Mouse (Mus musculus) forebrain, embryonic 10.5 days (tissue): Measurements from ENCODE around the gene Otud7a. TPM values are rescaled to one million over a fixed set of nuclear protein-coding genes. Genes with fewer than 3 reads are reported as not detected.
A peak's percentile ranks its signal among the peaks of the same experiment; 100 is the strongest.

Experiments
- DNase-seq: peaks from one replicate; pipeline ENCODE4 v3.0.0-alpha.2; 2017; ENCODE audit warnings: low spot score; ENCODE audit errors: extremely low spot score
- H3K27ac ChIP-seq: fragments of 300-500 bp; sonication (generic); 2 replicates; pipeline ENCODE4 v1.5.1; 2016; ENCODE audit warnings: mild to moderate bottlenecking
- H3K27me3 ChIP-seq: fragments of 300-500 bp; sonication (generic); 2 replicates; pipeline ENCODE4 v1.6.1; 2016; ENCODE audit warnings: mild to moderate bottlenecking; ENCODE audit not compliant: poor library complexity, severe bottlenecking
- H3K36me3 ChIP-seq: fragments of 300-500 bp; sonication (generic); replicated peaks from 2 replicates; pipeline ENCODE4 v1.6.1; 2016; ENCODE audit warnings: mild to moderate bottlenecking, moderate library complexity
- H3K4me1 ChIP-seq: fragments of 300-500 bp; sonication (generic); 2 replicates; pipeline ENCODE4 v1.6.1; 2016
- H3K4me3 ChIP-seq: fragments of 300-500 bp; sonication (generic); 2 replicates; pipeline ENCODE4 v1.5.1; 2016; ENCODE audit warnings: mild to moderate bottlenecking, moderate library complexity
- H3K9me3 ChIP-seq: fragments of 300-500 bp; sonication (generic); 2 replicates; pipeline ENCODE4 v1.6.1; 2016; ENCODE audit warnings: mild to moderate bottlenecking, moderate library complexity
- WGBS: fragments of 180-500 bp; shearing (Covaris S2); methylation state at CpG from one replicate; pipeline ENCODE4 v1.1.7; 2016; 5-methylcytosine and 5-hydroxymethylcytosine counted together
- polyA plus RNA-seq: library from polyadenylated mRNA; unstranded; fragments of >200 nt; fragmentation: Nextera tagmentation; extraction: Ambion mirVana; gene quantifications from 2 replicates; pipeline ENCODE4 v1.2.1, GENCODE M21; 2016

Otud7a gene
- polyA plus RNA-seq = 0.61 and 1.2 TPM in 2 replicates

DNA sequence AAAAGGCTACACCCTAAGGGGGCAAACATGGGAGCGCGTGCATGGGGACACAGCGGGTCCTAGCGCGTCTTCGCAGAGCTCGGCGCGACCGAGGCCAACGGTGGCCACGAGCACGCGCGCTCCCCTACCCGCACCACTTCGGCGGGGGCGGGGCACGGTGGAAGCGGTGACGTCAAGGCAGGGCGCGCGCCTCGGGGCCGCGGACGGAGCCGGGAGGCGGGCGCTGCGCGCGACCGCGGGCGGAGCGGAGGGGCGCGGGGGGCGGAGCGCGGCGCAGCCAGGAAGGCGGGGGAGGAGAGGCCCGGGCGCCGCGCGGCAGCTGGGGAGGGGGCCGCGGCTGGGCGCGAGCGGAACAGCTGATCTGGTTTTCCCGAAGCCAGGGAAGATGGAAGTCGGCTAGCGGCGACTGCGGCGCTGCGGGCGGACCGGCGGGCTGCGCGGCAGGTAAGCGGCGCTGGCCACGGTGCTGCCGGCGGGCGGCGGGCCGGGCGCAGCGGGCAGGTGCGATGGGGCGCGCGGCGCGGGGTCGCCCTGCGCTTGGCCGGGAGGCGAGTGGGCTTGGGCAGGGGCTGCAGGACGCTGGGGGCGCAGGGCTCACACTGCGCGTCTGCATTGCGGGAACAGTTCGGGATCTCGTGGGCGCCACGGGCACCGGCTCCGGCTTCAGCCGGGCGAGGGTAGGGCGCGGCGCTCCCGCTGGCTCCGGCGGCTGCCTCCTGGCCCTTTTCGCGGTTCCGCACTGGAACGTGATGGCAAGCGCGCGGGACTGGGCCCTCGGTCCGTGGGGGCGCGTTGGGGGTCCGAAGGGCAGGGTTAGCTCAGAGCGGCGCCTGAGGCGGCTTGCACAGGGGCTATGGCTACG is at the start of gene Otud7a:
TSS of gene Otud7a (plus strand) at position 268 of the 862 bp plus-strand sequence.
- WGBS = under 1% methylated on average over 107 of the region's 123 CpGs
- Histone ChIP-seq H3K27ac (peak within 1 kb of the TSS; percentile 82), H3K4me1 (peaks cover 14% of the 10 kb centered on the region), H3K9me3 (no peaks in the 10 kb centered on the region), H3K36me3 (no peaks in the 10 kb centered on the region), H3K4me3 (peak within 1 kb of the TSS; percentile 75), H3K27me3 (peaks cover 28% of the 10 kb centered on the region)
- DNase-seq = peak; percentile 75

DNA sequence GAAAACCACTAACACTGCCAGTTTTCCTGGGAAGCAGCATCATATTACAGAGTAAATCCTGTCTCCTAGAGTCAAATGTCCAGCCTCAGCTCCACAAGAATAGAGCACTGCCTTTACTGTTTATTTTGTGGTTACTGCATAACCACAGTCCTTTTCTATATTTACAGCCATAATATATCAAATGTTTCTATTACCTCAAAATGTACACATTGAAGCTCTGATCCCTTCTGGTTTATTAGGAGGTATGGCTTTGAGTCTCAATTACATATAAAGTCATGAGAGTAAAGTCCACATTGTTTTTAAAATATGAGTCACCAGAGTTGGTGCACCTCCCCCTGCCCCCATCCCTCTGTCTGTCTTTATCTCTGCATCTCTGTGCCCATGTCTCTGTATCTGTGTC is 38.6 kb upstream of the Otud7a start:
- Histone ChIP-seq H3K4me3 (no peak overlapping the region), H3K9me3 (no peaks in the 10 kb centered on the region)

DNA sequence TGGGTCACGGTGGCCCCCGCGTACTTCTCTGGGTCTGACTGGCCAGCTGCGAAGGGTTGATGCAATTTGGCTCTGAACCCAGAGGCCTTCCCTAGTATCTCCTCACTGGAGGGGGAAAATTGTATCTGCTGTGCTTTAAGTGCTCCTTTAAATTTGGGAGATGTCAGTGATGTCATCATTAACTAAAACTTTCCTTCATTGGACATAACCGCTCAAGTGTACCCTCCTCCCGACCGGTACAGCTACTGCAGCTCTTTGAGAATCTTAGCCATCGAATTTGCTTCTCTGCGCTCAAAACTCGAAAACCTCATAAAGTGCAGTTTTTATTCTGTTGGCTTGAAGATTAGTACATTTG is 772 bp downstream of the Otud7a start:
- 25% methylated on average over 10 of the region's 10 CpGs for WGBS
- H3K27ac ChIP-seq = peak overlapping the region; percentile 82

More for the DNA sequence above, 38.6 kb upstream of the Otud7a start:
- no peaks in the 10 kb centered on the region for H3K27me3 ChIP-seq
- DNase-seq = no peak
- no peak overlapping the region for H3K27ac ChIP-seq
- H3K36me3 ChIP-seq = no peaks in the 10 kb centered on the region
- no peaks in the 10 kb centered on the region for H3K4me1 ChIP-seq

GRCm38 (mm10) chr7:63446951-63447350 is 2.4 kb downstream of the Otud7a start:
- Histone ChIP-seq H3K4me3 (no peak overlapping the region), H3K36me3 (no peaks in the 10 kb centered on the region), H3K27ac (no peak overlapping the region), H3K4me1 (peaks cover 14% of the 10 kb centered on the region), H3K27me3 (peaks cover 28% of the 10 kb centered on the region), H3K9me3 (no peaks in the 10 kb centered on the region)
- WGBS = 38% methylated on average over 1 of the region's 1 CpGs
- DNase-seq = no peak

More for the DNA sequence above, 772 bp downstream of the Otud7a start:
- no peak for DNase-seq
- Histone ChIP-seq H3K36me3 (no peaks in the 10 kb centered on the region), H3K9me3 (no peaks in the 10 kb centered on the region), H3K27me3 (peaks cover 28% of the 10 kb centered on the region), H3K4me1 (peaks cover 14% of the 10 kb centered on the region), H3K4me3 (peak overlapping the region; percentile 75)

DNA sequence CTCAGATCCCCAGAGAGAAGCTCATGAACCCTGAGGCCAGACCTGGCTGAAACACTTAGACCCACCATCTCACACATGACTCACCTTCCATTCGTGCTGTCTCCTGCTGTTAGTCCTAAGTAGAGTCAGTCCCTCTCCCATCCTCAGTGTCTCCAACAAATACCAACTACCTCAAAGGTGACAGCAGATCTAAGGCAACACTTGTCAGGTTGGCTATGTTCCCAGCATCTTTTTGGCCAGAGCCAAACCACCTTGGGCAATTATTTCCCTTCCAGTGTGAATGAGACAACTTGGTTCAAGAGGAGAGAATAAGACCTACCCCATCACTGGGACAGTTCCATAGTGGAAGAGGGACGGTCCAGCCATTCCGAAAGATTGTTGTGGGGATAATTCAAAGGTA is 10.7 kb downstream of the Otud7a start:
- Histone ChIP-seq H3K27me3 (no peaks in the 10 kb centered on the region), H3K4me3 (no peak overlapping the region)
- WGBS = 74% methylated on average over 3 of the region's 3 CpGs

GRCm38 (mm10) chr7:63462234-63462633 is 17.7 kb downstream of the Otud7a start:
- no peaks in the 10 kb centered on the region for H3K36me3 ChIP-seq
- no peak for DNase-seq
- no peak overlapping the region for H3K4me3 ChIP-seq
- no peak overlapping the region for H3K27ac ChIP-seq
- H3K4me1 ChIP-seq = no peaks in the 10 kb centered on the region
- no peaks in the 10 kb centered on the region for H3K27me3 ChIP-seq
- no peaks in the 10 kb centered on the region for H3K9me3 ChIP-seq
- 90% methylated on average over 2 of the region's 2 CpGs for WGBS

More for the DNA sequence above, 10.7 kb downstream of the Otud7a start:
- DNase-seq = no peak
- no peaks in the 10 kb centered on the region for H3K4me1 ChIP-seq
- H3K9me3 ChIP-seq = no peaks in the 10 kb centered on the region
- no peaks in the 10 kb centered on the region for H3K36me3 ChIP-seq
- H3K27ac ChIP-seq = no peak overlapping the region

DNA sequence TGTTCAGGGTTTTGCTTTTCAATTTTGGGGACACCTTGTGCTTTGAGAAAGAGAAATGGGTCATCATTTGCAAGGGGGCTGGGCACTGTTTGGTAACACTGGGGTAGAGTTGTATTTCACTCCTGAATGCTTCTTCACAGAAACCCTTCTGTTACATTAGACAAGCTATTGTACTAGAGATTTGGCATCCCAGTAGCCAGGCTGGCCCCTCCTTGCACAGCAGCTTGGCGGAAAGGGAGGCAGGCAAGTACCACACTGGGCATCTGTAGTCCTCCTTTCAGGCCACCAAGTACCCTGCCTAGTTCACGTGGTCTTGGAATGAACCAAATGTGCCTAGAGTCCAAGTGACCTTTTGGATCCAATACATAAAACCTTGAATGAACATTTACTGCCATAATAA is 18.1 kb downstream of the Otud7a start:
- Histone ChIP-seq H3K4me3 (no peak overlapping the region), H3K4me1 (no peaks in the 10 kb centered on the region), H3K36me3 (no peaks in the 10 kb centered on the region), H3K27ac (no peak overlapping the region), H3K9me3 (no peaks in the 10 kb centered on the region), H3K27me3 (no peaks in the 10 kb centered on the region)
- 80% methylated on average over 2 of the region's 2 CpGs for WGBS
- DNase-seq = no peak

GRCm38 (mm10) chr7:63466729-63467128 is 22.2 kb downstream of the Otud7a start:
- H3K27ac ChIP-seq = no peak overlapping the region
- no peaks in the 10 kb centered on the region for H3K4me1 ChIP-seq
- no peaks in the 10 kb centered on the region for H3K27me3 ChIP-seq
- no peak overlapping the region for H3K4me3 ChIP-seq
- H3K36me3 ChIP-seq = no peaks in the 10 kb centered on the region
- 93% methylated on average over 6 of the region's 6 CpGs for whole genome bisulfite sequencing
- H3K9me3 ChIP-seq = no peaks in the 10 kb centered on the region
- DNase-seq = no peak

- 87% methylated on average over 3 of the region's 3 CpGs for WGBS
Observed at GRCm38 (mm10) chr7:63468258-63468657, 23.7 kb downstream of the Otud7a start.

DNA sequence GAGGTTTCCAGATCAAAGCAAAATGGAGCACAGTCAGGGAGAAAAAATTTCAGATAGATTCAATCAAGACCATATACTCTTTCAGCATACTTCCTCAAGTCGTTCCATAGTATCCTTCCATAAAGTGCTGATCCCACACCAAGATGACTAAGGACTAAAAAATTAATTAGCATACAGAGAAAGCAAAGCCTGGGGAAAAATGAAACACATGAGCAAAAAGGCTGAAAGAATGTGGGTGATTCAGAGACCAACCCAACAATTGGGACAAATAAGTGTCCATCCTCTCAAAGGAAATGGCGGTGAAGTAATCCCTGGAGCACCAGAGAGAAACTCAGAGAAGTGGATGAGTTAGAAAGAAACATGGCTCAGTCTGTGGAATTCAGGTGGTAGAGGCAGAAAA is 38.5 kb downstream of the Otud7a start:
- no peak overlapping the region for H3K27ac ChIP-seq
- DNase-seq = no peak

More at GRCm38 (mm10) chr7:63468258-63468657, 23.7 kb downstream of the Otud7a start:
- Histone ChIP-seq H3K4me1 (no peaks in the 10 kb centered on the region), H3K36me3 (no peaks in the 10 kb centered on the region), H3K27ac (no peak overlapping the region), H3K4me3 (no peak overlapping the region), H3K27me3 (no peaks in the 10 kb centered on the region), H3K9me3 (no peaks in the 10 kb centered on the region)
- no peak for DNase-seq

GRCm38 (mm10) chr7:63497051-63497547 is 52.5 kb downstream of the Otud7a start:
- H3K27me3 ChIP-seq = no peaks in the 10 kb centered on the region
- no peak overlapping the region for H3K4me3 ChIP-seq
- H3K36me3 ChIP-seq = no peaks in the 10 kb centered on the region
- WGBS = 82% methylated on average over 9 of the region's 9 CpGs
- H3K9me3 ChIP-seq = no peaks in the 10 kb centered on the region
- no peak for DNase-seq
- no peak overlapping the region for H3K27ac ChIP-seq
- no peaks in the 10 kb centered on the region for H3K4me1 ChIP-seq

More for the DNA sequence above, 38.5 kb downstream of the Otud7a start:
- Histone ChIP-seq H3K36me3 (no peaks in the 10 kb centered on the region), H3K27me3 (no peaks in the 10 kb centered on the region), H3K4me1 (no peaks in the 10 kb centered on the region), H3K9me3 (no peaks in the 10 kb centered on the region), H3K4me3 (no peak overlapping the region)
- WGBS = 94% methylated on average over 2 of the region's 2 CpGs

- no peak for DNase-seq
- no peaks in the 10 kb centered on the region for H3K9me3 ChIP-seq
Observed at GRCm38 (mm10) chr7:63504202-63504601, 59.7 kb downstream of the Otud7a start.

DNA sequence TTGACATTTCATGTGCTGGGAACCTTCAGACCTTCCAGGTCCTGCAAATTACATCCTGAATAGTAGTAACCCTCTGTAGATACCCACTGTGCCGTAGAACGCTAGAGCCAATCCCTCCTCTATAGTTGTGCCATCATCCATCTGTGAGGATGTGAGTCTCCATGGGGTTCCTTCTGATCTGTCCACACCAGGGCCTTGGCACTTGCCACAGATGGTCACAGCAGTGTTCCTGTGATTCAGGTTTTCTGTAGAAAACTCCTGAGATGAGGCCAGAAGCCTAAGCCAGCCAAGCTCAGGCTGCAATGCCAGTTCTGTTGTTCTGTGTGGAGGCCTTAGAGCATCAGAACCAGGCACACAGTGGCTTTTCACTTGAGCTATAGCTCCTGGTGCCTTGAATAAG is 63.5 kb downstream of the Otud7a start:
- Histone ChIP-seq H3K4me3 (no peak overlapping the region), H3K4me1 (no peaks in the 10 kb centered on the region), H3K36me3 (no peaks in the 10 kb centered on the region), H3K27ac (no peak overlapping the region), H3K27me3 (no peaks in the 10 kb centered on the region), H3K9me3 (no peaks in the 10 kb centered on the region)
- no peak for DNase-seq
- 90% methylated on average over 2 of the region's 2 CpGs for WGBS

More at GRCm38 (mm10) chr7:63504202-63504601, 59.7 kb downstream of the Otud7a start:
- Histone ChIP-seq H3K36me3 (no peaks in the 10 kb centered on the region), H3K27me3 (no peaks in the 10 kb centered on the region), H3K4me3 (no peak overlapping the region), H3K27ac (no peak overlapping the region), H3K4me1 (no peaks in the 10 kb centered on the region)
- 24% methylated on average over 2 of the region's 2 CpGs for WGBS
